Mouse (Mus musculus) liver, embryonic 14.5 days (tissue): ENCODE data around the gene Oas1e.

Source experiments
- CTCF ChIP-seq: IDR thresholded peaks from 2 replicates; pipeline ENCODE4 v1.5.1; 2016; ENCODE audit warnings: antibody characterized with exemption, low read depth, control low read depth
- EP300 ChIP-seq: IDR thresholded peaks from 2 replicates; pipeline ENCODE4 v1.6.1; 2016; ENCODE audit warnings: antibody characterized with exemption, low read depth

DNA sequence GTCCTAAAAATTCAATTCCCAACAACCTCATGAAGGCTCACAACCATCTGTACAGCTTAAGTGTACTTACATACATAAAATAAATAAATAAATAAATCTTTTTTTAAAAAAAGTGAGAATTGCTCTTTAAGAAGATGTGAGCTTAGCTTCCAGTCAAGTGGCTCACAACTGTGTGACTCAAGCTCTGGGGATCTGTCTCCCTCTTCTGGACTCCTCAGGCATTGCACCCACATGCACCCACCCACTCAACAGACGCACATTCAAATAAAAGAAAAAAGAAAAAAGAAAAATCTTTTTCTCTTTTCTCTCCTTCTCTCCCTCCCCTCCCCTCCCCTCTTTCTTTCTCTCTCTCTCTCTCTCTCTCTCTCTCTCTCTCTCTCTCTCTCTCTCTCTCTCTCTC is 13.7 kb downstream of the Oas1e start:
- TF ChIP-seq CTCF (peak; percentile 49), EP300 (no peak)
